Mouse (Mus musculus): ENCODE measurements around the gene Ppp6r2. TPM values are rescaled to one million over a fixed set of nuclear protein-coding genes. Genes with fewer than 3 reads are reported as not detected.

The Ppp6r2 gene
- total and polyA plus RNA-seq, 2 experiments from 2014 or later: 27.7 to 98.4 TPM

DNA sequence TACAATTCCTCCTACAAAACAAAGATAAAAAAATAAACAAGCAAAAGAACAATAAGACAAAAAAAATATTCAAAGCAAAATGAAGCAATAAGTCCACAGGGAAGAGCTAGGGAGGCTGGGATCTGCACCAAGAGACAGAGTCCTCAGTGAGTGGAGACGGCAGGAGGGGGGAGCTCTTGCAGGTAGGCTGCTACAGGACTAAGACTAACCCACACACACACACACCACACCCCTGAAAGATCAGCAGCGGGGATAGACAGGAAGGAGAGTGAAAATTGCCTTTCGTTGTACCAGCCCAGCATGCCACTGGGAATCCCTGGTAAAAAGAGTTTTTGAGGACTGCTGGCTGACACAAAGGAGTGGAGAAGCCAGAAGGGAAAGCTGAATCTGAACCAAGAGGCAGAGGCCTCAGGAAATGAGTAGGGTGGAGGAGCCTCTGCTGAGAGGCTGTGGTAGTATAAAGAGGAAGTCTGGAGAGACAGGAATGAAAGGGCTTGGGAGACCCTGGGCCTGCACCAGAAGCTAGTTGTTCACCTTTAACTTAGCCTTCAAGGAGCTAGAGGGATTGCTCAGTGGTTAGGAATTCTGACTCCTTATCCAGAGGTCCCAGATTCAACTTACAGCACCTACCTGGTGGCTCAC lies 28.5 kb downstream of the Ppp6r2 start:
- DNase-seq (ENCODE audit: low spot score): no peak
- Histone ChIP-seq H3K4me1 (ENCODE audit: control insufficient read depth, insufficient read depth) (peaks cover 3% of the 10 kb centered on the region; the same call in 1 of the 2 replicates), H3K36me3 (replicated peaks; ENCODE audit: control insufficient read depth, insufficient read depth, low read length) (peaks cover 19% of the 10 kb centered on the region), H3K27ac (ENCODE audit: low read depth) (peak overlapping the region; percentile 1; the same call in 1 of the 2 replicates), H3K9ac (replicated peaks; ENCODE audit: low read depth, low read length) (no peak overlapping the region), H3K27me3 (ENCODE audit: control insufficient read depth, insufficient read depth, low read length) (no peaks in the 10 kb centered on the region), H3K4me3 (ENCODE audit: low read depth, low read length) (no peak overlapping the region), H3K4me2 (ENCODE audit: low read depth, low read length) (no peak overlapping the region), H3K9me3 (replicated peaks; ENCODE audit: control insufficient read depth, low read length) (no peaks in the 10 kb centered on the region)
- 52% methylated on average over 3 of the region's 3 CpGs for WGBS
- ATAC-seq (ENCODE audit: insufficient read depth, low read depth): no peak
- TF ChIP-seq CTCF (IDR thresholded peaks at IDR 0.05; ENCODE audit: low read depth) (no peak), EP300 (IDR thresholded peaks at IDR 0.05; ENCODE audit: low read depth) (no peak)

DNA sequence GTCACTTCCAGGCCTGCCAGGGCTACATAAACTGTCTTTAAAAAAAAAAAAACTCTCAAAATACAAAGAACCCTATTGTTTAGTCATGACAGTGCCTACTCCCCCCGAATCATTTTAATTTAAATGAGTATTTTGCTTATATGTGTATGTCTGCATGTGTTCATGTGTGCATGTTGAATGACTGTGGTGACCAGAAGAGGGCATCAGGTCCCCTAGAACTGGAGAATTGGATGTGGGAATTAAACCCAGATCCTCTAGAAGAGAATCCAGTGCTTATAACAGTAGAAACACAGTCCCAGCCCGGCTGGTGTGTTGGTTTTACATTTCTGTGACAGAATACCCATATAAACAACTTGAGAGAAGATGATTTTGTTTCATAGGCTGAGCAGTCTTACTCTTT lies 29.7 kb downstream of the Ppp6r2 start:
- TF ChIP-seq CTCF (IDR thresholded peaks at IDR 0.05; ENCODE audit: low read depth) (peak; percentile 27; the same call in 1 of the 2 replicates), EP300 (IDR thresholded peaks at IDR 0.05; ENCODE audit: low read depth) (no peak)
- Histone ChIP-seq H3K27ac (ENCODE audit: low read depth) (no peak overlapping the region), H3K9ac (replicated peaks; ENCODE audit: low read depth, low read length) (no peak overlapping the region), H3K27me3 (ENCODE audit: control insufficient read depth, insufficient read depth, low read length) (no peaks in the 10 kb centered on the region), H3K36me3 (replicated peaks; ENCODE audit: control insufficient read depth, insufficient read depth, low read length) (peaks cover 22% of the 10 kb centered on the region), H3K4me1 (ENCODE audit: control insufficient read depth, insufficient read depth) (peaks cover 3% of the 10 kb centered on the region; the same call in 1 of the 2 replicates), H3K4me2 (ENCODE audit: low read depth, low read length) (no peak overlapping the region), H3K9me3 (replicated peaks; ENCODE audit: control insufficient read depth, low read length) (no peaks in the 10 kb centered on the region), H3K4me3 (ENCODE audit: low read depth, low read length) (no peak overlapping the region)
- no peak for ATAC-seq (ENCODE audit: insufficient read depth, low read depth)
- 77% methylated on average over 2 of the region's 2 CpGs for WGBS
- no peak for DNase-seq (ENCODE audit: low spot score)

DNA sequence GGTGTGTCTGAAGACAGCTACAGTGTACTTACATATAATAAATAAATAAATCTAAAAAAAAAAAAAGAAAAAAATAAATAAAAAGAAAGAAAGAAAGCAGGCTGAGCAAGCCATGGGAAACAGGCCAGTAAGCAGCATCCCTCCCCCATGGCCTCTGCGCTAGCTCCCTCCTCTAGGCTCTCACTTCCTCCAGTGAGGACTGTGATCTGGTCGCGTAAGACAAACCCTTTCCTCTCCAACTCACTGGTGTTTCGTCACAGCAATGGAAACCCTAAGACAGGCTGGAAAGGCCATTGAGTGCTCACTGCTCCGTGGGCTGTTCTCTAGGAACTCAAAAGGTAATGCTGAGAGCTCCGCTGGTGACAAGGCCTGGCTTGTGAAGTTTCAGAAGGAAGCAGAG lies 37.7 kb downstream of the Ppp6r2 start:
- Histone ChIP-seq H3K27ac (ENCODE audit: low read depth) (no peak overlapping the region), H3K4me1 (ENCODE audit: control insufficient read depth, insufficient read depth) (no peaks in the 10 kb centered on the region), H3K27me3 (ENCODE audit: control insufficient read depth, insufficient read depth, low read length) (no peaks in the 10 kb centered on the region), H3K36me3 (replicated peaks; ENCODE audit: control insufficient read depth, insufficient read depth, low read length) (peaks cover 34% of the 10 kb centered on the region), H3K9ac (replicated peaks; ENCODE audit: low read depth, low read length) (no peak overlapping the region), H3K9me3 (replicated peaks; ENCODE audit: control insufficient read depth, low read length) (no peaks in the 10 kb centered on the region), H3K4me2 (ENCODE audit: low read depth, low read length) (no peak overlapping the region), H3K4me3 (ENCODE audit: low read depth, low read length) (no peak overlapping the region)
- whole genome bisulfite sequencing: 83% methylated on average over 6 of the region's 6 CpGs
- ATAC-seq (ENCODE audit: insufficient read depth, low read depth) (no peak), DNase-seq (ENCODE audit: low spot score) (no peak)
- TF ChIP-seq CTCF (IDR thresholded peaks at IDR 0.05; ENCODE audit: low read depth): no peak
- no peak for TF ChIP-seq EP300 (IDR thresholded peaks at IDR 0.05; ENCODE audit: low read depth)

GRCm38 (mm10) chr15:89255330-89255729 lies 44.0 kb downstream of the Ppp6r2 start:
- Histone ChIP-seq H3K9ac (replicated peaks; ENCODE audit: low read depth, low read length) (no peak overlapping the region), H3K4me2 (ENCODE audit: low read depth, low read length) (no peak overlapping the region), H3K4me3 (ENCODE audit: low read depth, low read length) (no peak overlapping the region), H3K4me1 (ENCODE audit: control insufficient read depth, insufficient read depth) (no peaks in the 10 kb centered on the region), H3K27me3 (ENCODE audit: control insufficient read depth, insufficient read depth, low read length) (no peaks in the 10 kb centered on the region), H3K27ac (ENCODE audit: low read depth) (no peak overlapping the region), H3K36me3 (replicated peaks; ENCODE audit: control insufficient read depth, insufficient read depth, low read length) (peaks cover 45% of the 10 kb centered on the region), H3K9me3 (replicated peaks; ENCODE audit: control insufficient read depth, low read length) (no peaks in the 10 kb centered on the region)
- no peak for DNase-seq (ENCODE audit: low spot score)
- TF ChIP-seq EP300 (IDR thresholded peaks at IDR 0.05; ENCODE audit: low read depth) (no peak), CTCF (IDR thresholded peaks at IDR 0.05; ENCODE audit: low read depth) (no peak)
- ATAC-seq (ENCODE audit: insufficient read depth, low read depth): peak; percentile 8; the same call in 1 of the 2 replicates
- 73% methylated on average over 4 of the region's 4 CpGs for WGBS

GRCm38 (mm10) chr15:89258997-89259396 lies 47.6 kb downstream of the Ppp6r2 start:
- peaks cover 53% of the 10 kb centered on the region for H3K36me3 ChIP-seq (replicated peaks; ENCODE audit: control insufficient read depth, insufficient read depth, low read length)
- no peak for TF ChIP-seq EP300 (IDR thresholded peaks at IDR 0.05; ENCODE audit: low read depth)
- TF ChIP-seq CTCF (IDR thresholded peaks at IDR 0.05; ENCODE audit: low read depth): no peak
- H3K27me3 ChIP-seq (ENCODE audit: control insufficient read depth, insufficient read depth, low read length): no peaks in the 10 kb centered on the region
- ATAC-seq (ENCODE audit: insufficient read depth, low read depth) (no peak), DNase-seq (ENCODE audit: low spot score) (no peak)
- no peak overlapping the region for H3K4me2 ChIP-seq (ENCODE audit: low read depth, low read length)
- WGBS: 85% methylated on average over 5 of the region's 5 CpGs
- H3K4me1 ChIP-seq (ENCODE audit: control insufficient read depth, insufficient read depth): no peaks in the 10 kb centered on the region
- no peak overlapping the region for H3K4me3 ChIP-seq (ENCODE audit: low read depth, low read length)
- H3K9me3 ChIP-seq (replicated peaks; ENCODE audit: control insufficient read depth, low read length): no peaks in the 10 kb centered on the region
- no peak overlapping the region for H3K9ac ChIP-seq (replicated peaks; ENCODE audit: low read depth, low read length)
- H3K27ac ChIP-seq (ENCODE audit: low read depth): no peak overlapping the region

GRCm38 (mm10) chr15:89264485-89264884 lies 53.1 kb downstream of the Ppp6r2 start:
- no peak overlapping the region for H3K4me2 ChIP-seq (ENCODE audit: low read depth, low read length)
- ATAC-seq (ENCODE audit: insufficient read depth, low read depth): no peak
- WGBS: 61% methylated on average over 5 of the region's 5 CpGs
- H3K36me3 ChIP-seq (replicated peaks; ENCODE audit: control insufficient read depth, insufficient read depth, low read length): peaks cover 57% of the 10 kb centered on the region
- H3K9ac ChIP-seq (replicated peaks; ENCODE audit: low read depth, low read length): no peak overlapping the region
- no peaks in the 10 kb centered on the region for H3K4me1 ChIP-seq (ENCODE audit: control insufficient read depth, insufficient read depth)
- H3K27ac ChIP-seq (ENCODE audit: low read depth): no peak overlapping the region
- TF ChIP-seq EP300 (IDR thresholded peaks at IDR 0.05; ENCODE audit: low read depth): no peak
- TF ChIP-seq CTCF (IDR thresholded peaks at IDR 0.05; ENCODE audit: low read depth): no peak
- H3K27me3 ChIP-seq (ENCODE audit: control insufficient read depth, insufficient read depth, low read length): no peaks in the 10 kb centered on the region
- no peaks in the 10 kb centered on the region for H3K9me3 ChIP-seq (replicated peaks; ENCODE audit: control insufficient read depth, low read length)
- no peak for DNase-seq (ENCODE audit: low spot score)
- H3K4me3 ChIP-seq (ENCODE audit: low read depth, low read length): no peak overlapping the region

Data from heart, postnatal 0 days (tissue).